Mouse (Mus musculus): ENCODE results near the gene Gm17409.

Gene Gm17409

DNA sequence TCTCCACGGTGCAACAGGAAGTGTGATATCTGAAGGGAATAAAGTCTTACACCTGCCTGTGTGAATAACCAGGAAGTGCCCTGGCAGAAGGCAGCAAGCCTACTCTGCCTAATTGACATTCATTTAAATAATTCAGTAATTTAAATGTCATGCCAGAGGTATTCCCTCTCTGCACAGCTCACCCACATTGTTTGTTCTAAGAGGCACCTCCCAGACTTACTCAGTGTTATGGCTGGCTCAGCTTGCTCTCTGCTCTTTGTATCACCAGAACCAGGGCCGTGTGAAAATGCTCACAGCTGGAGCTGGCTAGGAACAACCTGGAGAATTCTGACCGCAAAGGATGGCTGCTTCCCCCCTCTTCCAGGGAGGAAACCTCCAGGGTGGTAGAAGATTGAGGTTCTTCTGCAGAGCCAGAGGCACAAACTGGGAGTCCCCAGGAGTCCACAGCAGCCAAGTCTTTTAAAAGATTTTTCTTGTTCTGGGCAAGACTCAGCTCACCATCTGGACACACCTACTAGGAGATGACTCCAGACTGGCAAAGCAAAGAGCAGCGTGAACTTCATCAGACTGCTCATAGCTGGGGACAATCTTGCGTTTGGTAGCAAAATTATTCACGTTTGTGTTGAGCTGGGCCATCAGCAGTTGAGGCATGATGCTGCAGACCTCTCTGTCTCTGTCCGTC lies 14.5 kb downstream of the Gm17409 start:
- no peak for DNase-seq (ENCODE audit: low spot score)

DNA sequence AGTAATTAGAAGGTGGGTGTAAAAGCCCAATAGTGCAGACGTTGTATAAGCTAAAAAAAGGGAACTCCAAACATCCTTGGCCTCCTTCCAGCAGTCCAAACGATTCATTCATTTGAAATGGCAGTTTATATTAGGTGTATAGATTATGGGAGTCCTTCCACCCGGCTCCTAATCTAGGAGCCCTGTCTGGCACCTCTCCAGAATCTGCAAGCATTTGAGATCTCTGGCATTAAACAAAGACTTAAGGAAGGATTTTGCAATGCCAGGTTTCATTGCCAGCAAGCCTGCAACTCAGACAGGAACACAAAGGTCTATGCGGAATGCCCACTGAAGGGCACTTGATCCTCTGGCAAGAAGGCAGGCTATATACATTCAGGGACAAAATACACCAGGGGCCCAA lies 15.2 kb downstream of the Gm17409 start:
- DNase-seq (ENCODE audit: low spot score): no peak

DNA sequence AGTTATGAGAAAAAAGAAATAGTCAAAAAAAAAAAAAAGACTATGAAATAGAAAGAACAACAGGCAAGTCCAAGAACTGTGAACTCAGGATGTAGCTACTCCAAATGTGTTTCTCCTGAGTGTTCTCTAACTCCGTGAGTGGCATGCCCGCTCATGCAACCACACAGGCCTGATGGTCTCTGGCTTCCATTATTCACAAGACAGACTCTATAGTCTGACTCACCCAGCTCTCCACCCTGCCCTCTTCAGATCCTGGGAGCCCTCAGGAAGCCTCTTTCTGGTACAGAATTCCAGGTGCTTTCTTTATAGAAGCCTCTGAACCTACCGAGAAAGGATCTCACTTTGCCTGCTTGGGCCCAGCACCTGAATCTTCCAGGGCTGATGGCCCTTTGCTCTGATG lies 15.8 kb downstream of the Gm17409 start:
- DNase-seq (ENCODE audit: low spot score): no peak

DNA sequence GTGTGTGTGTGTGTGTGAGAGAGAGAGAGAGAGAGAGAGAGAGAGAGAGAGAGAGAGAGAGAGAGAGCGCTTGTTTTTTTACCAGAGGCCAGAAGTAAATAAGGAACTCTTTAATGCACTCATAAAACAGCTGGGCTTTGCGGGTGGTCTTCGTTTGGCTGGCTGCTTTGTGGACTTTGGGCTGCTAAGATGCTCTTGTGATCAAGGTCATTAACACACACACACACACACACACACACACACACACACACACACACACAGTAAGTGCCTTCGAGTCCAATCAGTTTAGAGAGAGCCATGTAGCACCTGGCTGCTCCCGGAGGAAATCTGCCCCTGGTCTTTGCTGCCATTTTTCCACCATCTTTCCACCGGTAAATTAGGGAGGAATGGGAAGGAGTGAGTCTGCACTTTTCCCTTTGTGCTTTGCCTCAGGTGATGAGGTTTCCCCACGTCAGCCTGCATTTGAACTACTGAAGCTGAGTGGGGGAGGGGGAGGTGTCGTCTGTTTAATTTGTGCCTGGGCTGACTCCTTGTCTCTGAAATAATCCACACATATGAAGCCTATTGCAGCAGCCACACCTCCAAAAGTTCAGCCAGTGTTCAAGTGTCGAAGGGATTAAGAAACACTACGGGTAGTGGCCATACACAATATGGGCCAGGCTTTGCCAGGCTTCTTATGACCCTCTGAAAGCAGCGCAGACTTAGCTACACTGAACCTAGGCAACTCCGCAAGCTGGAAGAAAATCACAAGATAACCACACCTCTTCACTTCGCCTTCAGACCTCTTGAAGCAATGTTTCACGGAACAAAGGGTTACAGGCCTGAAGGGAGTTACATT lies 16.7 kb downstream of the Gm17409 start:
- no peak for DNase-seq (ENCODE audit: low spot score)

DNA sequence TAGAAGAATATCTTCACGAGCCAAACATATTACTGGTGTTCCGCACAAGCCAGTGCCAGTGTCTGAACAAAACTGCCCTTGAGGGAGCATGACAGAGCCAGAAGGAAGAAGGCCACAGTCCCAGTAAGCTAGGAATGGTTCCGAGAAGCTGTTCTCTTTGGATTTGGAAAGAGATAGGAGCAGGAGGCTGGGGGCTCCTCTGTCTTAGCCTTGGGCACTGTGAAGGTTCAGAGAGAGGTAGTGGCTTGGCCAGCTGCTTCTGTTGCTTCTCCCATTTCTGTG lies 17.3 kb downstream of the Gm17409 start:
- no peak for DNase-seq (ENCODE audit: low spot score)

DNA sequence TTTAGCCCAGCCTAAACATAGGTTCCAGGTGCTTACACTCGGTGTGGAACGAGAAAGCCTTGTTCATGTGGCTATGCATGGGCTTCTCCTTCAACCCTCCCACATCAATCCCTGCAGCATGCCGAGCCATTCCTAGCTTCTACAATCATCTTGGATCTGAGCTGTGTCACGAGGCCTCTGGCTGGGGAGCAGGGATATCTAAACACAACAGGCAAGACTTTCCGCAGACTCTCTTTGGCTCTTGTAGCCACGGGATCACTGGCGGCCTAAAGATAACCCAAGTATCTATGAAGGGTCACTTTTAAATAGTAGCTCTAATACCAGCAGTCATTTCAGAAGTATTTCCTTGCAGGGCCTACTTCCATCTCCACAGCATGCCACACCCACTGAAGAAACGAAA lies 18.5 kb downstream of the Gm17409 start:
- DNase-seq (ENCODE audit: low spot score): no peak

DNA sequence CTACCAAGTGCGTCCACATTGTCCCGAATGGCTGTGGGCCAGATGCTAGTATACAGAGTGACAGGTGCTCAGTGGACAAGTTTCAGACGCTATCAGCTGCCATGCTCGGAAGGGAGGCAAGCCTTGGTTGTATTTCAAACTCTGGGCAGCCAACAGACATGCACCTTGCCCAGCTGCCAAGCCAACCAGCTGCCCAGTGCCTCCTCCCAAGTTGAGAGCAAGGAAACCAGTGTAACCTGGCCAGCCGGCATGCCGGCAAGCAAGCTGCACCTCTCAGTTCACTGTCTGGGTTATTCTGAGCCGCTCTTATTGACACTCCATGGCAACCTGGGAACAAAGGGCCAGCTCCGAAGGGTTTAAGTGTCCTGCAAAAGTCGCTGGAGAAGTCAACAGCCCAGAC lies 19.4 kb downstream of the Gm17409 start:
- DNase-seq (ENCODE audit: low spot score): no peak

DNA sequence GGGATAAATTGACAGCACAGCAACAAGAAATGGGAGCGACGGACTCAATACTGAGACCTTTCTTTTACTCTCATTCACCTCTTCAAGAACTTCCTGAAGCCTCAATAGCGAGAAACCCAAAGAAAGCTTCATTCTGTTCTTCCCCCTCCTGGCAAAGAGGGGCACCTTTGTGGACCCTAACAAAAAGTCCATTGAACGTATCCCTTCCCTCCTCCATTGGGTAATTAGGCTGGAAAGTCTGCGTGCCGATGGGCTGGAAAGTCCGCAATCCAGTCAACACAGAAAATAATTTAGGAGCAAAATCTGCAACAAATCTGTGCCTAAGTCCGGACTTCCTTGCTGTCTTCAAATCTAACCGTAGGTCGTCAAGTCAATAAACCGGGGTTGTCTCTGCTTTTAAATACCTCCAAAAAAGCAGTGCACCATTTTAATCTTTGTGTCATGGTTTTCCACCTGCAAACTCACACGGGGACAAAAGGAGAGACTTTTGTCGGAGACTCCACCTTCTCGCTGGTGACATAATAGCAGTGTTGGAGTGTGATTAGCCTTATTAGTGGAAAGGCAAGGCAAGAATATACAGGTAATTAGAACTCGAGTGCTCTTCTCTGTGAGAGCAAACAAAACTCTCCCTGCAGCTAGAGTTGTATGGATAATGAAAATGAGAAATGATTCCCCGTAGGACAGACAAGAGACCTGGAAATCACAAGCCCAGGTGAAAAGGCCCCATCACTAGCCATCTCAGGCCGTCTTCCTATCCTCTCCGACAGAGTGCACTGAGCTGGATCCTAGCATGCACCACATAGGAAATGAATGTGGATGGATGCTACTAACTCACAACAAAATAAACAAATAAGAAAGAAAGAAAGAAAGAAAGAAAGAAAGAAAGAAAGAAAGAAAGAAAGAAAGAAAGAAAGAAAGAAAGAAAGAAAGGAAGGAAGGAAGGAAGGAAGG lies 24.0 kb downstream of the Gm17409 start:
- no peak for DNase-seq (ENCODE audit: low spot score)

DNA sequence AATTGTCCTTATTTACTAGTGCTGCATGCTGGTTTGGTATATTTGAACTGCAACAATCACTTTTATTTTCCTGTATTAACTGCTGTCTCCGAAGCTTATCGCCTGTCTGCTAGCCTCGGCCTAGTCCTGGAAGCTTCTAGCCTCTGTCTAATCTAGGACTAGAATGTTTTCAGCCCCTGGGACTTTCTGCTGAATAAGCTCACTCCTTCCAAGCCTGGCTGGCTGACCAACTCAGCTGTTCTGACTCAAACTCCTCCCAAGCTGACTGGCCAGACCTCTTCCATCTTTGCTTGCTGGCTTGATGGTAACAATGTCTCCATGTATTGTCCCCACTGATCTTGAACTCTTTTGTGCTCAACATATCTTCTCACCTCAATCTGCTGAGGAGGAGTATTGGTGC lies 25.4 kb downstream of the Gm17409 start:
- DNase-seq (ENCODE audit: low spot score): no peak

DNA sequence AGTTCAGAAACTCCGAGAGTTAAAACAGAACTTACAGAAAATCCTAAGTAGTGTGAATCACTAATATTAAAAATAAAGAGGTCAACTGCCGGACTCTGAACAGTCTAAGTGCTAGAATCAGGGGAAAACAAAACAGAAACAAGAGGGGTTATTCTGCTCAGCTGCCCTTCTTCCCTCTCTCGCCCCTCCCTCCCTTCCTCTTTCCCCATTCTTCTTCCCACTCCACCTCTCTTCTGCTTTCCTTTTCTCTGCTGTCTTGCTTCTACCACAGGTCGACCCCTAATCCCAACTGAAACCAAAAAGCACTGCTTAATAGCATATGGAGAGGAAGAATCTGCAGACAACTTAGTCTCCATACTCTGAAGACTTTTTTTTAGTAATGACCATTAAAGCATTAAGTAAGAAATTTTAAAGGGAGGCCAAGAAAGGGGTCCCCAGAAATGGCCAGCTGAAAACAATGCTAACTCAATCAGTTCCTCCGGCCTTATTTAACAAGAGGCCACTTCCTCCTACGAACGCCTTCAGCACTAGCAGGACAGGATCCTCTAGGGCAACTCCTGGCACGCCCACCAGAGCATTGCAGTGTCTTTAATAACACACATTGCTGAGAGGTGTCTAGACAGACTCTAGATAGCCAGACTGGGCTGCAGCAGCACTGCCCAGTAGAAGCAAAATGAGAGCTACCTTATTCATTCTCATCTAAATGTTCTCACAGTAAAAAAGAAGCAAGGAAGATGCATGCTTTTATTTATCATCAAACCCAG lies 26.9 kb downstream of the Gm17409 start:
- no peak for DNase-seq (ENCODE audit: low spot score)

DNA sequence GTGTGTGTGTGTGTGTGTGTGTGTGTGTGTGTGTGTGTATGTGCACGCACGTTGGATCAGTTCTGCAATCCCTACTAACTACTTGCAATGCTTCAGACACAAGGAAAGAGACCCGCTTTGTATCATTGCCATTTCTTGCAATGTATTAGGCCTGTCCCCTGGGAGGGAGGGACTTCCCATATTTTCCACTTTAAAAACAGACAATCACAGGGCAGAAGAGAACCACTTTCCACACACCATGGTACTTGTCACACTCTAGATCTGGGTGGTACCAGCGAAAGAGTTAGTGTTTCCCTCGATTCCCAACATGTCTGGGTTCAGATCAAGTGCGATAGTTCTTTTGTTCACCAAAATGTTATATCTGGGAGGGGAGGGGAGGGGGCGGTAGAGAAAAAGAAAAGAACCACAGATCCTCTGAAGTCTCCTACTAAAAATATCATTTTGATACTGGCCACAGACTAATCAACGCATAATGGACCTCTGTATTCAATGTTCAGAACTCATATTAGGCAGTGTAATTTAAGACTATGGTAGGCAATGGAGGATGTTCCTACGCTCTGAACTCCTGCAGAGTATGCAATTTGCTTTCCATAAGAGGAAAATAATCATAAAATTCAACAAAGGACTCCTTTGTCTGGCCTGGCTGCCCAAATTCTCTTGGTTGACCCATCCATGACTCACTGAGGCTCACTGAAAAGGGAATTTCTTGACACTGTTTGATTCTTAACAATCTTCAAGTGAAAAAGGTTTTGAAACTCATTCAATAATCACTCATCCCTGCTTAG lies 35.6 kb downstream of the Gm17409 start:
- no peak for DNase-seq (ENCODE audit: low spot score)

DNA sequence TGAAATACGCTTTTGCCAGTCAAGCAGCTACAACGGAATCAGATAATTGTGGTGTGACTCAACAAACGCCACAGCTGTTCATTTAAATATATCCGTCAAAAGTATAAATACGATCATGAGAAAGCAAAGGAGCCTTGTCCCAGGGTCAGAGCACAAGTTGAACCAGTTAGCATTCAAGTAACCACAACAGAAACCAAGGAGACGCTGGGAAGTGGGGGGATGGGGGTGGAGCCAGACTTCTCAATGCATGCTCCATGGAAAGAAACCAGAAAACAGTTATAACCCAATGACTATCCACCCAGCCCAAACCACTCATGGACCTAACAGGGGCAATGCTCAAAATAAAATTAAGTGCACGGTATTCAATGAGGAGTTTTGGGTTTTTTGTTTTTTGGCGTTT lies 40.3 kb downstream of the Gm17409 start:
- no peak for DNase-seq (ENCODE audit: low spot score)

DNA sequence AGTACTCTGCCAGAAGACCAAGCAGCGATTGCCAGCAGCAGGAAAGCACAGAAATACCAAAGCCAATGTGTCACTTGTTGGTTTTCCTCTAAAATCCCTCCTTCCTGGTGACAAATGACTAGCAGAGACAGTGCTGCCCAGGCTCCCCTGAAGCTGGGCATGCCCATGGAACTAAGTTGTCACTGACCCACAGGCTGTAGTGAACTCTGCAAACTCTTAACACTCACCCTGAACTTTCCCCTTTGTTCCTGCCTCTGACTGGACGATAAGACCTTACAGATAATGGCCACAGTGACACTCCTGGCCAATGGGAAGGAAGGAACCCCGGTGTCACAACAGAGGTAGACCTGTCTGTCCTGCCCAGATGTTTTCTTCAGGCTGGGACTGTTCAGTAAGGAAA lies 43.3 kb downstream of the Gm17409 start:
- DNase-seq (ENCODE audit: low spot score): no peak

DNA sequence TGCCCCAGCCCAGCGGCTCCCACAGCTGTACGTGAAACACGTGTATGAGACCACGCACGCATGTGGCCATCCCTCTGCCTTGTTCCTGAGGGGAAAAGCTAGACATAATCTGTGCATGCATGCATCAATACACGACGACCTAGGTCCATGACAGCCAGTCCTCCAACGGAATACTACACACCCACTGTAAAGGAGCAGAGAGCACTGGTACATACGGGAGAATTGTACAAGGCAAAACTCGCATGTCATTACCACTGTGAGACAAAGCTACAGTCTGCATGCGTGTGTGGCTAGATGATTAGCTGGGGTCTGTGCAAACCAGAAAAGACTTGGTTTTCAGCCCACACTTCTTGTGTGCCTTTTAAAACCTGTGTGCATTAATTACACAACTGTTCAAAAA lies 44.6 kb downstream of the Gm17409 start:
- DNase-seq (ENCODE audit: low spot score): no peak

DNA sequence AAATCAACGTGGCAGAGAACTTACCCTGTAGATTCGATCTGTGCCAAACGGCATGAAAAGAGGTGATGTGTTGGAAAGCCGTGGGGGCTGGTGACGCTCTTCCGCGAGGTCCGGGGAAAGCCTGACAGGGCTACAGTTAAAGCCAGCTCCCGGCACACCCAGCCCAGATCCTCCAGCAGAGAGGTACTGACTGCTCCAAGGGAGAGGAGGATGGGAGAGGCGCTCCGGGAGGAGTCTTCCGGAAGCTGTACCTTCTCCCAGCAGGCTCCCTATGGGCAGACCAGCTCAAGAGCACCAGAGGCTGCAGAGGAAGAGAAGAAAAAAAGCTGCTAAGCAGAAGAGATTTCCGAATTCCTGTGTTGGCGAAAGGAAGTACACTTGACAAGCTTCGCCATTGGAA lies 46.1 kb downstream of the Gm17409 start:
- DNase-seq (ENCODE audit: low spot score): no peak

DNA sequence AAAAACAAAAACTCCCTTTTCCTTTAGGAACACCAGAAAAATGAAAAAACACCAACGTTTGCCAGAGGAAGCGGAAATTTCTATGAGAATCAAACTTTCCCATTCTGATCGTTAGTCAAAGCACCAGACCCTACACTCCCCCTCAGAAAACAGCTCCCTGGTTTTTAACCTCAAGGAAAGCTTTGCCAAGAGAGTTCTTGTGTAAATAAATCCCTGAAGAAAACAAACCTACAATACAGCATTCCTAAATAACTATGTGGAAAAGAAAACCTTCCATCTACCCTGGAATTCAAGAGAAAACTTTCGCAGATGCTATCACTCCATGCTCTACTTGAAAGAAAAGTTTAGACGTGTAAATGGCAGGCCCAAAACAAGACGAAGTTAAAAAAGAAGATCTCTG lies 47.0 kb downstream of the Gm17409 start:
- no peak for DNase-seq (ENCODE audit: low spot score)

DNA sequence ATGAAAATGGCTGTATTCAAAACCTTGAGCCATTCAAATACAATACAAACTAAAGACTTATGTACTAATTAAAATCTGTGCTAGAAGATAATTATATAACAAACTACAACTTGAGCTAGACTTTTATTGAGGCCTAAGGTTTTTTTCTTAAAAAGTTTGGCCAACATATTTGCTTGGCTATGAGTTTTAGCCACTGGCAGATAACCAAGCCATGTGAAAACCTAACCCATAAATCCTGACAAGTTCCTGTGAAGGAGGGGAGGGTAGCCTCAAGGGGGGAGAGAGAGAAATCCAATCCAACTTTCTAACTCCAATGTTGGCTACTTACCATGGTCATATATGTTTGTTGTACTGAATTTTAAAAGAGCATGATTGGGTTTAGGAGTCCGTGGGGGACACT lies 48.6 kb downstream of the Gm17409 start:
- no peak for DNase-seq (ENCODE audit: low spot score)

All from c-Kit-positive CD71-positive TER-119-positive erythroid progenitor cells, embryonic 14.5 days (primary cell).